In the genomic region with DNA sequence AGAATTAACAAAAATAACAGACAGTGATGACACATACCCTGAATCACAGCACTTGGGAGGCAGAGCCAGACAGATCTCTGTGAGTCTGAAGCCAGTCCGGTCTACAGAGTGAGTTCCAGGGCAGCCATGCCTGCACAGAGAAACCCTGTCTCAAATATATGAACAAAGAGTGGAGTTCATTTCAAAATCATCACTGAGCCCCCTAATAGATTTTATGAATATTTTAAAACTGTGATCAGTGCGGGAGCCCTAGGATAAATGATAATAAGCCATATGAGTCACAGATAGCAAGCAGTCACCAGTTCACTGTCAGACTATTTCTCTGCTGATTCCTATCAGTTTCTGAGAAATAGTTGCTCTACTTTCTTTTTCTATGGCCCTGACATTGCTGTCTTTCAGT, we compare ENCODE assay signal across 24 mouse cellular contexts.
"Had no signal": no experiment of that assay in that cellular context is flagged by ENCODE, and none has a peak within 500 bp of the region (broad histone marks: within the 10 kb centered on the region; RNA-seq: fewer than 3 reads in every experiment).

No protein-coding gene starts in this region.

- H3K4me1 ChIP-seq: heart, embryonic 10.5 days; heart, embryonic 12.5 days; hindbrain, embryonic 13.5 days; hindbrain, embryonic 15.5 days; kidney, embryonic 15.5 days; limb, embryonic 13.5 days; limb, embryonic 15.5 days; liver, embryonic 12.5 days had no signal

- H3K27ac ChIP-seq: heart, embryonic 10.5 days; hindbrain, embryonic 13.5 days; hindbrain, embryonic 15.5 days; hindbrain, postnatal 0 days; kidney, embryonic 15.5 days; kidney, postnatal 0 days; limb, embryonic 13.5 days; limb, embryonic 15.5 days; liver, embryonic 12.5 days; liver, embryonic 14.5 days had no signal

- DNase-seq: gastrocnemius, postnatal 14 days; gastrocnemius, postnatal 36 days; heart, adult 18-20 months; heart, postnatal 10 days; heart, postnatal 36 days; kidney, adult 11 months; kidney, adult 2 months; kidney, adult 9 months; kidney, postnatal 14 days; kidney, postnatal 36 days; layer of hippocampus, adult 9-11 months; layer of hippocampus, postnatal 36 days; left cerebral cortex, postnatal 4 days had no signal

- H3K4me3 ChIP-seq: heart, embryonic 10.5 days; heart, embryonic 12.5 days; hindbrain, embryonic 13.5 days; hindbrain, embryonic 15.5 days; kidney, embryonic 15.5 days; limb, embryonic 13.5 days; limb, embryonic 15.5 days; liver, embryonic 12.5 days had no signal
